Mouse (Mus musculus) MEL (cell line): Measurements from ENCODE around the gene Samsn1.

Experiments used
- BHLHE40 ChIP-seq: IDR thresholded peaks from 2 replicates; pipeline ENCODE4 v1.6.1; 2012; ENCODE audit warnings: low read depth, mild to moderate bottlenecking, inconsistent platforms, low read length, improper control_type of control experiment, borderline replicate concordance
- CTCF ChIP-seq, 3 experiments: IDR thresholded peaks in 2 of 3; conservative IDR thresholded peaks in 1 of 3; 2 replicates each; pipeline ENCODE4 v1.5.1; 2011 to 2012; ENCODE audit warnings: low read length in 3 of 3, low read depth in 2 of 3, mild to moderate bottlenecking in 2 of 3, improper control_type of control experiment in 1 of 3, inconsistent platforms in 1 of 3, mixed read lengths in 1 of 3, moderate library complexity in 1 of 3; ENCODE audit not compliant: control insufficient read depth in 1 of 3, insufficient read depth in 1 of 3, poor library complexity in 1 of 3, severe bottlenecking in 1 of 3
- GATA1 ChIP-seq: IDR thresholded peaks from 2 replicates; pipeline ENCODE4 v1.6.1; 2011; ENCODE audit warnings: low read depth, low read length, improper control_type of control experiment
- HCFC1 ChIP-seq: IDR thresholded peaks from 2 replicates; pipeline ENCODE4 v1.6.1; 2012; ENCODE audit warnings: low read depth, mild to moderate bottlenecking, inconsistent platforms, low read length, improper control_type of control experiment, moderate library complexity
- JUND ChIP-seq: IDR thresholded peaks from 2 replicates; pipeline ENCODE4 v1.6.1; 2011; ENCODE audit warnings: low read depth, mild to moderate bottlenecking, improper control_type of control experiment, low read length
- MAX ChIP-seq: IDR thresholded peaks from 2 replicates; pipeline ENCODE4 v1.6.1; 2011; ENCODE audit warnings: low read length, improper control_type of control experiment
- MEF2A ChIP-seq: IDR thresholded peaks from 2 replicates; pipeline ENCODE4 v1.6.1; 2014; ENCODE audit warnings: low read depth, mild to moderate bottlenecking, inconsistent platforms, low read length, improper control_type of control experiment; ENCODE audit not compliant: poor library complexity, insufficient replicate concordance, severe bottlenecking; ENCODE audit errors: extremely low read depth
- MXI1 ChIP-seq: IDR thresholded peaks from 2 replicates; pipeline ENCODE4 v1.6.1; 2011; ENCODE audit warnings: mild to moderate bottlenecking, low read depth, low read length, improper control_type of control experiment
- POLR2A ChIP-seq, 2 experiments: IDR thresholded peaks; 2 replicates each; pipeline ENCODE4 v1.6.1; 2011 to 2012; ENCODE audit warnings: low read length in 2 of 2, mild to moderate bottlenecking in 2 of 2, control low read depth in 1 of 2, improper control_type of control experiment in 1 of 2, low read depth in 1 of 2, moderate library complexity in 1 of 2; ENCODE audit not compliant: control insufficient read depth in 1 of 2, insufficient read depth in 1 of 2, poor library complexity in 1 of 2
- RCOR1 ChIP-seq: IDR thresholded peaks from 2 replicates; pipeline ENCODE4 v1.6.1; 2012; ENCODE audit warnings: low read depth, mild to moderate bottlenecking, inconsistent platforms, low read length, improper control_type of control experiment
- TCF12 ChIP-seq: IDR thresholded peaks from 2 replicates; pipeline ENCODE4 v1.6.1; 2014; ENCODE audit warnings: low read depth, mild to moderate bottlenecking, inconsistent platforms, low read length, improper control_type of control experiment, moderate library complexity
- USF2 ChIP-seq, 2 experiments: IDR thresholded peaks; 2 replicates each; pipeline ENCODE4 v1.6.1; 2011 to 2012; ENCODE audit warnings: improper control_type of control experiment in 2 of 2, low read length in 2 of 2, borderline replicate concordance in 1 of 2, inconsistent platforms in 1 of 2, low read depth in 1 of 2, mild to moderate bottlenecking in 1 of 2; ENCODE audit not compliant: insufficient read depth in 1 of 2
- ZC3H11A ChIP-seq: IDR thresholded peaks from 2 replicates; pipeline ENCODE4 v1.6.1; 2012; ENCODE audit warnings: low read depth, mild to moderate bottlenecking, inconsistent platforms, low read length, improper control_type of control experiment
- ZNF384 ChIP-seq: IDR thresholded peaks from 2 replicates; pipeline ENCODE4 v1.6.1; 2012; ENCODE audit warnings: low read depth, mild to moderate bottlenecking, inconsistent platforms, low read length, improper control_type of control experiment

- TF ChIP-seq ZNF384: no peak
- no peak for TF ChIP-seq JUND
- no peak for TF ChIP-seq POLR2A (IDR thresholded peaks at IDR 0.05; ENCODE audit: control insufficient read depth in 1 of 2, insufficient read depth in 1 of 2, low read depth in 1 of 2, low read length in 2 of 2, poor library complexity in 1 of 2)
- TF ChIP-seq USF2 (IDR thresholded peaks at IDR 0.05; ENCODE audit: borderline replicate concordance in 1 of 2, insufficient read depth in 1 of 2, low read depth in 1 of 2, low read length in 2 of 2): no peak
- TF ChIP-seq CTCF (IDR thresholded peaks at IDR 0.05 in 2 of 3, conservative IDR thresholded peaks at IDR 0.05 in 1 of 3; ENCODE audit: control insufficient read depth in 1 of 3, insufficient read depth in 1 of 3, low read depth in 2 of 3, low read length in 3 of 3, poor library complexity in 1 of 3, severe bottlenecking in 1 of 3): no peak
- no peak for TF ChIP-seq MEF2A
- no peak for TF ChIP-seq BHLHE40
- no peak for TF ChIP-seq ZC3H11A
- no peak for TF ChIP-seq GATA1
- TF ChIP-seq TCF12: no peak
- no peak for TF ChIP-seq RCOR1
- no peak for TF ChIP-seq MAX
- TF ChIP-seq MXI1: no peak
- TF ChIP-seq HCFC1: no peak
These were observed 91.9 kb downstream of the Samsn1 start for GRCm38 (mm10) chr16:75930222-75930553.
